Comparison of ENCODE assay signal across 29 mouse cellular contexts in genomic region chr2:160860363-160860762, GRCm38 (mm10). TPM values are rescaled to one million over a fixed set of nuclear protein-coding genes. Genes with fewer than 3 reads are reported as not detected.
A peak's percentile ranks its signal among the peaks of the same experiment; 100 is the strongest.
DNase-seq lines count a peak whose midpoint lies in the region; ATAC-seq and TF ChIP-seq lines count a peak whose summit lies in the region.
"Had no signal": no experiment of that assay in that cellular context is flagged by ENCODE, and none has a peak within 500 bp of the region (broad histone marks: within the 10 kb centered on the region; RNA-seq: fewer than 3 reads in every experiment).

No protein-coding gene starts in this region.

- no peak overlapping the region for H3K9ac ChIP-seq in liver, embryonic 13.5 days
- no peak overlapping the region for H3K9ac ChIP-seq in liver, postnatal 0 days (replicated peaks)
- H3K9ac ChIP-seq: embryonic facial prominence, embryonic 12.5 days; heart, embryonic 15.5 days; hindbrain, embryonic 12.5 days; intestine, embryonic 15.5 days; liver, embryonic 15.5 days; lung, embryonic 15.5 days; neural tube, embryonic 15.5 days had no signal

- no peak for DNase-seq in liver, embryonic 13.5 days
- no peak for DNase-seq in liver, postnatal 0 days
- DNase-seq in lung, postnatal 36 days = no peak
- DNase-seq: adrenal gland, postnatal 14 days; cerebellum, adult 2 months; cerebellum, postnatal 14 days; kidney, adult 9 months; kidney, postnatal 10 days; layer of hippocampus, postnatal 36 days; left cerebral cortex, postnatal 4 days; midbrain, embryonic 14.5 days; retina, postnatal 1 day; right cerebral cortex, postnatal 25 days; thymus, postnatal 4 days had no signal

- no peak overlapping the region for H3K4me2 ChIP-seq in liver, embryonic 13.5 days
- H3K4me2 ChIP-seq in liver, postnatal 0 days (ENCODE audit: low read depth, low read length) = no peak overlapping the region
- H3K4me2 ChIP-seq: embryonic facial prominence, embryonic 12.5 days; heart, embryonic 15.5 days; hindbrain, embryonic 12.5 days; intestine, embryonic 15.5 days; liver, embryonic 15.5 days; lung, embryonic 15.5 days; neural tube, embryonic 15.5 days had no signal

- TF ChIP-seq EP300 in liver, postnatal 0 days (IDR thresholded peaks at IDR 0.05; ENCODE audit: low read depth) = no peak

- H3K27me3 ChIP-seq in liver, embryonic 13.5 days = no peaks in the 10 kb centered on the region
- H3K27me3 ChIP-seq in liver, postnatal 0 days (ENCODE audit: insufficient read depth, low read length) = no peaks in the 10 kb centered on the region
- H3K27me3 ChIP-seq: embryonic facial prominence, embryonic 12.5 days; heart, embryonic 15.5 days; hindbrain, embryonic 12.5 days; intestine, embryonic 15.5 days; liver, embryonic 15.5 days; lung, embryonic 15.5 days; neural tube, embryonic 15.5 days had no signal

- H3K4me1 ChIP-seq in liver, embryonic 13.5 days (replicated peaks) = no peaks in the 10 kb centered on the region
- H3K4me1 ChIP-seq in liver, postnatal 0 days (ENCODE audit: insufficient read depth) = peaks cover 8% of the 10 kb centered on the region
- H3K4me1 ChIP-seq in brown adipose tissue, adult 24 weeks (ENCODE audit: control insufficient read depth, insufficient read depth, insufficient read length, low read length) = peaks cover 12% of the 10 kb centered on the region
- H3K4me1 ChIP-seq: embryonic facial prominence, embryonic 12.5 days; heart, embryonic 15.5 days; hindbrain, embryonic 12.5 days; intestine, embryonic 15.5 days; lung, embryonic 15.5 days; neural tube, embryonic 15.5 days had no signal

- no peaks in the 10 kb centered on the region for H3K9me3 ChIP-seq in liver, embryonic 13.5 days (replicated peaks)
- no peaks in the 10 kb centered on the region for H3K9me3 ChIP-seq in liver, postnatal 0 days (ENCODE audit: low read length)
- H3K9me3 ChIP-seq: embryonic facial prominence, embryonic 12.5 days; G1E; heart, embryonic 15.5 days; hindbrain, embryonic 12.5 days; intestine, embryonic 15.5 days; liver, embryonic 15.5 days; lung, embryonic 15.5 days; neural tube, embryonic 15.5 days had no signal

- H3K36me3 ChIP-seq in liver, embryonic 13.5 days = no peaks in the 10 kb centered on the region
- no peaks in the 10 kb centered on the region for H3K36me3 ChIP-seq in liver, postnatal 0 days (replicated peaks; ENCODE audit: insufficient read depth, low read length)
- H3K36me3 ChIP-seq: embryonic facial prominence, embryonic 12.5 days; G1E; heart, embryonic 15.5 days; hindbrain, embryonic 12.5 days; intestine, embryonic 15.5 days; liver, embryonic 15.5 days; lung, embryonic 15.5 days; neural tube, embryonic 15.5 days had no signal

- ATAC-seq in liver, embryonic 13.5 days (ENCODE audit: low read depth) = peak; percentile 20; the same call in 1 of the 2 replicates
- ATAC-seq in liver, postnatal 0 days = no peak
- peak; percentile 98 for ATAC-seq in hematopoietic stem cell, adult 5-6 weeks (replicated peaks in 1 of 2; ENCODE audit: insufficient read depth in 1 of 2, low FRiP score in 2 of 2, low TSS enrichment in 1 of 2, low read depth in 1 of 2, poor library complexity in 2 of 2, severe bottlenecking in 2 of 2)
- ATAC-seq in CD4-positive, CD25-positive, alpha-beta regulatory T cell, adult 4 months = no peak
- ATAC-seq: forebrain, embryonic 14.5 days; hindbrain, postnatal 0 days; intestine, embryonic 15.5 days had no signal

- no peak overlapping the region for H3K27ac ChIP-seq in liver, embryonic 13.5 days
- no peak overlapping the region for H3K27ac ChIP-seq in liver, postnatal 0 days (ENCODE audit: low read depth)
- H3K27ac ChIP-seq in brown adipose tissue, adult 24 weeks (replicated peaks; ENCODE audit: low read depth, low read length) = peak overlapping the region; percentile 55; the same call in 1 of the 2 replicates
- H3K27ac ChIP-seq: embryonic facial prominence, embryonic 12.5 days; heart, embryonic 15.5 days; hindbrain, embryonic 12.5 days; hindbrain, postnatal 0 days; intestine, embryonic 15.5 days; liver, embryonic 15.5 days; lung, embryonic 15.5 days; neural tube, embryonic 15.5 days; stomach, postnatal 0 days had no signal

- no peak overlapping the region for H3K4me3 ChIP-seq in liver, embryonic 13.5 days (replicated peaks)
- H3K4me3 ChIP-seq in liver, postnatal 0 days (ENCODE audit: low read depth, low read length) = no peak overlapping the region
- no peak overlapping the region for H3K4me3 ChIP-seq in brown adipose tissue, adult 24 weeks (ENCODE audit: insufficient read depth, low read depth, low read length)
- H3K4me3 ChIP-seq: embryonic facial prominence, embryonic 12.5 days; heart, embryonic 15.5 days; hindbrain, embryonic 12.5 days; intestine, embryonic 15.5 days; liver, embryonic 15.5 days; lung, embryonic 15.5 days; neural tube, embryonic 15.5 days had no signal

- no peak for TF ChIP-seq CTCF in liver, postnatal 0 days (IDR thresholded peaks at IDR 0.05; ENCODE audit: low read depth)

- 42% methylated on average over 1 of the region's 1 CpGs for whole genome bisulfite sequencing in liver, embryonic 13.5 days (ENCODE audit: insufficient replicate concordance)
- 30% methylated on average over 1 of the region's 1 CpGs for WGBS in liver, postnatal 0 days (ENCODE audit: insufficient replicate concordance)

RNA-seq across cellular contexts. Expression of gene Zhx3, which starts 12.4 kb away (rescaled TPM):
- polyA plus RNA-seq in liver, embryonic 13.5 days (2015; fragmentation: Nextera tagmentation; extraction: Ambion mirVana) = 2.0 and 2.1 TPM in 2 replicates
- 4.1 and 6.0 TPM in 2 replicates for polyA plus RNA-seq in liver, postnatal 0 days (2015; fragmentation: Nextera tagmentation; extraction: Ambion mirVana)
- 10.3 and 11.0 TPM in 2 replicates for polyA plus RNA-seq in brown adipose tissue, adult 24 weeks (2012; ENCODE audit: insufficient read depth, insufficient read length, missing spikeins)
- 5.3 and 6.8 TPM in 2 replicates for total RNA-seq in hematopoietic stem cell, adult 5-6 weeks (2017)
- 10 to 100 TPM in 1 of 2 experiments, 1 to 10 TPM in 1; 8.3 to 11.5 TPM for polyA plus RNA-seq in CD4-positive, CD25-positive, alpha-beta regulatory T cell, adult 4 months (2017; shearing (Covaris generic))

RNA-seq across cellular contexts. Expression of gene Lpin3, which starts 20.1 kb away (rescaled TPM):
- polyA plus RNA-seq in liver, embryonic 13.5 days (2015; fragmentation: Nextera tagmentation; extraction: Ambion mirVana) = 0.55 and 0.80 TPM in 2 replicates
- 0.91 and 1.2 TPM in 2 replicates for polyA plus RNA-seq in liver, postnatal 0 days (2015; fragmentation: Nextera tagmentation; extraction: Ambion mirVana)
- polyA plus RNA-seq in brown adipose tissue, adult 24 weeks (2012; ENCODE audit: insufficient read depth, insufficient read length, missing spikeins) = 0.71 and 3.0 TPM in 2 replicates
- not detected in 2 replicates for total RNA-seq in hematopoietic stem cell, adult 5-6 weeks (2017)
- 1 to 10 TPM in 1 of 2 experiments, under 1 TPM in 1; 0.55 to 1.4 TPM for polyA plus RNA-seq in CD4-positive, CD25-positive, alpha-beta regulatory T cell, adult 4 months (2017; shearing (Covaris generic))

RNA-seq across cellular contexts. Expression of gene Emilin3, which starts 51.8 kb away (rescaled TPM):
- 0.38 and 0.53 TPM in 2 replicates for polyA plus RNA-seq in liver, embryonic 13.5 days (2015; fragmentation: Nextera tagmentation; extraction: Ambion mirVana)
- polyA plus RNA-seq in liver, postnatal 0 days (2015; fragmentation: Nextera tagmentation; extraction: Ambion mirVana) = 0.07 TPM in 1 of 2 replicates, not detected in the other
- not detected in 2 replicates for polyA plus RNA-seq in brown adipose tissue, adult 24 weeks (2012; ENCODE audit: insufficient read depth, insufficient read length, missing spikeins)
- not detected in 2 replicates for total RNA-seq in hematopoietic stem cell, adult 5-6 weeks (2017)
- polyA plus RNA-seq in CD4-positive, CD25-positive, alpha-beta regulatory T cell, adult 4 months (2017; shearing (Covaris generic)) = not detected
- polyA plus RNA-seq: G1E; large intestine, adult 2 months had no signal

Comparison
In these comparisons a context has a peak if more than half of its experiments do, and no peak if none do; other contexts are left out.
1. ATAC-seq: peak in liver, embryonic 13.5 days (single experiment) and hematopoietic stem cell, adult 5-6 weeks (2 of 2); none in liver, postnatal 0 days (single experiment) and CD4-positive, CD25-positive, alpha-beta regulatory T cell, adult 4 months (single experiment).